Mouse (Mus musculus): ENCODE data around the gene Cpm. TPM values are rescaled to one million over a fixed set of nuclear protein-coding genes. Genes with fewer than 3 reads are reported as not detected.

Cpm gene
- total and polyA plus RNA-seq, 2 experiments from 2014 or later = 2.3 to 2.4 TPM

GRCm38 (mm10) chr10:117655460-117655859 is 26.2 kb downstream of the Cpm start:
- no peaks in the 10 kb centered on the region for H3K27me3 ChIP-seq (ENCODE audit: insufficient read depth, low read length)
- no peak overlapping the region for H3K4me2 ChIP-seq (ENCODE audit: low read depth, low read length)
- no peaks in the 10 kb centered on the region for H3K9me3 ChIP-seq (ENCODE audit: low read length)
- no peak overlapping the region for H3K27ac ChIP-seq
- TF ChIP-seq CTCF (IDR thresholded peaks at IDR 0.05; ENCODE audit: low read depth) = no peak
- DNase-seq (ENCODE audit: low spot score) (no peak), ATAC-seq (no peak)
- 89% methylated on average over 9 of the region's 9 CpGs for WGBS
- H3K4me3 ChIP-seq (ENCODE audit: low read length) = no peak overlapping the region
- H3K4me1 ChIP-seq (ENCODE audit: insufficient read depth, low read length) = no peaks in the 10 kb centered on the region
- no peak overlapping the region for H3K9ac ChIP-seq (replicated peaks; ENCODE audit: low read length)
- no peaks in the 10 kb centered on the region for H3K36me3 ChIP-seq (ENCODE audit: insufficient read depth, low read length)

GRCm38 (mm10) chr10:117655908-117656661 is 26.8 kb downstream of the Cpm start:
- Histone ChIP-seq H3K4me1 (ENCODE audit: insufficient read depth, low read length) (no peaks in the 10 kb centered on the region), H3K36me3 (ENCODE audit: insufficient read depth, low read length) (no peaks in the 10 kb centered on the region), H3K27ac (no peak overlapping the region), H3K9ac (replicated peaks; ENCODE audit: low read length) (no peak overlapping the region), H3K4me3 (ENCODE audit: low read length) (no peak overlapping the region), H3K9me3 (ENCODE audit: low read length) (no peaks in the 10 kb centered on the region), H3K27me3 (ENCODE audit: insufficient read depth, low read length) (no peaks in the 10 kb centered on the region), H3K4me2 (ENCODE audit: low read depth, low read length) (no peak overlapping the region)
- no peak for TF ChIP-seq CTCF (IDR thresholded peaks at IDR 0.05; ENCODE audit: low read depth)
- ATAC-seq (no peak), DNase-seq (ENCODE audit: low spot score) (no peak)
- 62% methylated on average over 7 of the region's 7 CpGs for WGBS

GRCm38 (mm10) chr10:117656662-117656962 is 27.3 kb downstream of the Cpm start:
- H3K4me2 ChIP-seq (ENCODE audit: low read depth, low read length) = no peak overlapping the region
- WGBS = 87% methylated on average over 6 of the region's 6 CpGs
- no peak overlapping the region for H3K9ac ChIP-seq (replicated peaks; ENCODE audit: low read length)
- ATAC-seq (no peak), DNase-seq (ENCODE audit: low spot score) (no peak)
- no peak for TF ChIP-seq CTCF (IDR thresholded peaks at IDR 0.05; ENCODE audit: low read depth)
- H3K27me3 ChIP-seq (ENCODE audit: insufficient read depth, low read length) = no peaks in the 10 kb centered on the region
- H3K9me3 ChIP-seq (ENCODE audit: low read length) = no peaks in the 10 kb centered on the region
- no peaks in the 10 kb centered on the region for H3K4me1 ChIP-seq (ENCODE audit: insufficient read depth, low read length)
- H3K36me3 ChIP-seq (ENCODE audit: insufficient read depth, low read length) = no peaks in the 10 kb centered on the region
- no peak overlapping the region for H3K27ac ChIP-seq
- H3K4me3 ChIP-seq (ENCODE audit: low read length) = no peak overlapping the region

- Histone ChIP-seq H3K4me3 (ENCODE audit: low read length) (no peak overlapping the region), H3K9ac (replicated peaks; ENCODE audit: low read length) (no peak overlapping the region), H3K4me1 (ENCODE audit: insufficient read depth, low read length) (no peaks in the 10 kb centered on the region), H3K27me3 (ENCODE audit: insufficient read depth, low read length) (no peaks in the 10 kb centered on the region), H3K9me3 (ENCODE audit: low read length) (no peaks in the 10 kb centered on the region), H3K27ac (no peak overlapping the region), H3K4me2 (ENCODE audit: low read depth, low read length) (no peak overlapping the region), H3K36me3 (ENCODE audit: insufficient read depth, low read length) (no peaks in the 10 kb centered on the region)
- ATAC-seq (no peak), DNase-seq (ENCODE audit: low spot score) (no peak)
- no peak for TF ChIP-seq CTCF (IDR thresholded peaks at IDR 0.05; ENCODE audit: low read depth)
- WGBS = 83% methylated on average over 7 of the region's 7 CpGs
Observed at GRCm38 (mm10) chr10:117656985-117657658, 27.8 kb downstream of the Cpm start.

GRCm38 (mm10) chr10:117657659-117658306 is 28.5 kb downstream of the Cpm start:
- Histone ChIP-seq H3K4me1 (ENCODE audit: insufficient read depth, low read length) (no peaks in the 10 kb centered on the region), H3K27me3 (ENCODE audit: insufficient read depth, low read length) (no peaks in the 10 kb centered on the region), H3K9me3 (ENCODE audit: low read length) (no peaks in the 10 kb centered on the region), H3K9ac (replicated peaks; ENCODE audit: low read length) (no peak overlapping the region), H3K4me3 (ENCODE audit: low read length) (no peak overlapping the region), H3K27ac (no peak overlapping the region), H3K4me2 (ENCODE audit: low read depth, low read length) (no peak overlapping the region), H3K36me3 (ENCODE audit: insufficient read depth, low read length) (no peaks in the 10 kb centered on the region)
- no peak for TF ChIP-seq CTCF (IDR thresholded peaks at IDR 0.05; ENCODE audit: low read depth)
- WGBS = 82% methylated on average over 3 of the region's 3 CpGs
- ATAC-seq (no peak), DNase-seq (ENCODE audit: low spot score) (no peak)

- H3K4me1 ChIP-seq (ENCODE audit: insufficient read depth, low read length) = no peaks in the 10 kb centered on the region
- no peak overlapping the region for H3K4me2 ChIP-seq (ENCODE audit: low read depth, low read length)
- H3K27me3 ChIP-seq (ENCODE audit: insufficient read depth, low read length) = no peaks in the 10 kb centered on the region
- no peak overlapping the region for H3K9ac ChIP-seq (replicated peaks; ENCODE audit: low read length)
- no peaks in the 10 kb centered on the region for H3K36me3 ChIP-seq (ENCODE audit: insufficient read depth, low read length)
- WGBS = 92% methylated on average over 14 of the region's 14 CpGs
- TF ChIP-seq CTCF (IDR thresholded peaks at IDR 0.05; ENCODE audit: low read depth) = no peak
- no peak for DNase-seq (ENCODE audit: low spot score)
- no peak overlapping the region for H3K4me3 ChIP-seq (ENCODE audit: low read length)
- H3K9me3 ChIP-seq (ENCODE audit: low read length) = no peaks in the 10 kb centered on the region
- H3K27ac ChIP-seq = no peak overlapping the region
- no peak for ATAC-seq
Observed at GRCm38 (mm10) chr10:117658522-117659429, 29.5 kb downstream of the Cpm start.

Data from hindbrain, postnatal 0 days (tissue).